Mouse (Mus musculus) MEL (cell line): ENCODE results near the gene Scfd1.

Experiments used
- ELF1 ChIP-seq: IDR thresholded peaks from 2 replicates; pipeline ENCODE4 v1.6.1; 2014; ENCODE audit warnings: low read depth, mild to moderate bottlenecking, inconsistent platforms, low read length, improper control_type of control experiment, moderate library complexity
- ETS1 ChIP-seq: IDR thresholded peaks from 2 replicates; pipeline ENCODE4 v1.6.1; 2012; ENCODE audit warnings: low read depth, mild to moderate bottlenecking, inconsistent platforms, low read length, improper control_type of control experiment, moderate library complexity
- MYB ChIP-seq: IDR thresholded peaks from 2 replicates; pipeline ENCODE4 v1.6.1; 2011; ENCODE audit warnings: mild to moderate bottlenecking, low read depth, low read length, improper control_type of control experiment
- SMC3 ChIP-seq: IDR thresholded peaks from 2 replicates; pipeline ENCODE4 v1.6.1; 2011; ENCODE audit warnings: low read depth, low read length, improper control_type of control experiment

GRCm38 (mm10) chr12:51362898-51363297 lies 14.4 kb upstream of the Scfd1 start:
- TF ChIP-seq SMC3 = no peak
- TF ChIP-seq ETS1 = no peak
- no peak for TF ChIP-seq ELF1
- TF ChIP-seq MYB = no peak
